Mouse (Mus musculus) midbrain, embryonic 12.5 days (tissue): ENCODE measurements around the gene Mtif3. TPM values are rescaled to one million over a fixed set of nuclear protein-coding genes. Genes with fewer than 3 reads are reported as not detected.

ENCODE experiments used
- ATAC-seq: fragments of 200-750 bp; cut with Nextera tagmentation; 2 replicates; pipeline ENCODE4 v1.8.0; 2017; ENCODE audit warnings: low read depth, moderate TSS enrichment, moderate library complexity; ENCODE audit not compliant: low FRiP score
- H3K27ac ChIP-seq: fragments of 300-500 bp; sonication (generic); replicated peaks from 2 replicates; pipeline ENCODE4 v1.5.1; 2016; ENCODE audit warnings: mild to moderate bottlenecking
- H3K27me3 ChIP-seq: fragments of 300-500 bp; sonication (generic); 2 replicates; pipeline ENCODE4 v1.6.1; 2016; ENCODE audit warnings: mild to moderate bottlenecking
- H3K36me3 ChIP-seq: fragments of 300-500 bp; sonication (generic); 2 replicates; pipeline ENCODE4 v1.6.1; 2016
- H3K4me1 ChIP-seq: fragments of 300-500 bp; sonication (generic); 2 replicates; pipeline ENCODE4 v1.6.1; 2016
- H3K4me2 ChIP-seq: fragments of 300-500 bp; sonication (generic); replicated peaks from 2 replicates; pipeline ENCODE4 v1.6.1; 2016; ENCODE audit warnings: mild to moderate bottlenecking, moderate library complexity
- H3K4me3 ChIP-seq: fragments of 300-500 bp; sonication (generic); 2 replicates; pipeline ENCODE4 v1.5.1; 2016; ENCODE audit warnings: mild to moderate bottlenecking
- H3K9ac ChIP-seq: fragments of 300-500 bp; sonication (generic); replicated peaks from 2 replicates; pipeline ENCODE4 v1.6.1; 2016; ENCODE audit warnings: mild to moderate bottlenecking, moderate library complexity
- H3K9me3 ChIP-seq: fragments of 300-500 bp; sonication (generic); 2 replicates; pipeline ENCODE4 v1.6.1; 2016; ENCODE audit warnings: mild to moderate bottlenecking
- WGBS: fragments of 180-500 bp; shearing (Covaris S2); methylation state at CpG from one replicate; pipeline ENCODE4 v1.1.7; 2016; 5-methylcytosine and 5-hydroxymethylcytosine counted together
- polyA plus RNA-seq: library from polyadenylated mRNA; unstranded; fragments of >200 nt; fragmentation: Nextera tagmentation; extraction: Ambion mirVana; gene quantifications from 2 replicates; pipeline ENCODE4 v1.2.1, GENCODE M21; 2016

Gene Mtif3
- polyA plus RNA-seq, 1 experiment from 2014 or later: 22.5 TPM

- no peak for ATAC-seq
- H3K9me3 ChIP-seq: no peaks in the 10 kb centered on the region
- H3K4me2 ChIP-seq: no peak overlapping the region
- H3K4me3 ChIP-seq: no peak overlapping the region
- WGBS: 61% methylated on average over 5 of the region's 5 CpGs
- no peaks in the 10 kb centered on the region for H3K4me1 ChIP-seq
- H3K27me3 ChIP-seq: peaks cover 15% of the 10 kb centered on the region; the same call in 1 of the 2 replicates
- no peak overlapping the region for H3K27ac ChIP-seq
- no peaks in the 10 kb centered on the region for H3K36me3 ChIP-seq
- H3K9ac ChIP-seq: no peak overlapping the region
These were observed 56.1 kb downstream of the Mtif3 start for GRCm38 (mm10) chr5:146907533-146907932.

- peak; percentile 55 for ATAC-seq
- Histone ChIP-seq H3K4me3 (0 out of 2 replicates have a peak overlapping the region, but pooled peaks have one; percentile 7), H3K4me2 (peak overlapping the region; percentile 35), H3K4me1 (no peaks in the 10 kb centered on the region), H3K27me3 (peaks cover 10% of the 10 kb centered on the region; the same call in 1 of the 2 replicates), H3K27ac (no peak overlapping the region), H3K9ac (no peak overlapping the region), H3K36me3 (no peaks in the 10 kb centered on the region), H3K9me3 (no peaks in the 10 kb centered on the region)
- 26% methylated on average over 14 of the region's 14 CpGs for WGBS
These were observed 58.0 kb downstream of the Mtif3 start for GRCm38 (mm10) chr5:146905486-146906172.

GRCm38 (mm10) chr5:146904404-146904803 lies 59.2 kb downstream of the Mtif3 start:
- H3K9ac ChIP-seq: no peak overlapping the region
- H3K4me3 ChIP-seq: no peak overlapping the region
- H3K9me3 ChIP-seq: no peaks in the 10 kb centered on the region
- no peaks in the 10 kb centered on the region for H3K4me1 ChIP-seq
- H3K27ac ChIP-seq: no peak overlapping the region
- 32% methylated on average over 8 of the region's 8 CpGs for WGBS
- no peak overlapping the region for H3K4me2 ChIP-seq
- H3K36me3 ChIP-seq: no peaks in the 10 kb centered on the region
- H3K27me3 ChIP-seq: peaks cover 10% of the 10 kb centered on the region; the same call in 1 of the 2 replicates
- ATAC-seq: 0 out of 2 replicates have a peak, but pooled peaks have one; percentile 59

Other genes with a start within 250 kb of the Mtif3 start
- 18.2 and 19.8 TPM in 2 replicates for gene Usp12, start 168.8 kb downstream of the Mtif3 start, polyA plus RNA-seq
- 401 and 415 TPM in 2 replicates for gene Rpl21, start 130.9 kb downstream of the Mtif3 start, polyA plus RNA-seq
- gene Rasl11a, start 118.7 kb downstream of the Mtif3 start, polyA plus RNA-seq: 22.5 and 22.6 TPM in 2 replicates
- 90.9 and 99.8 TPM in 2 replicates for gene Gtf3a, start 15.1 kb downstream of the Mtif3 start, polyA plus RNA-seq
- gene Lnx2, start 112.8 kb upstream of the Mtif3 start, polyA plus RNA-seq: 6.3 and 7.4 TPM in 2 replicates
- gene Polr1d, start 113.2 kb upstream of the Mtif3 start, polyA plus RNA-seq: 95.4 and 100 TPM in 2 replicates
- gene Gsx1, start 224.9 kb upstream of the Mtif3 start, polyA plus RNA-seq: 26.9 and 27.6 TPM in 2 replicates